Comparison of ENCODE assay signal across 34 mouse cellular contexts in genomic region chr3:130905101-130905500, GRCm38 (mm10).
DNase-seq lines count a peak whose midpoint lies in the region; ATAC-seq lines count a peak whose summit lies in the region.
"Had no signal": no experiment of that assay in that cellular context is flagged by ENCODE, and none has a peak within 500 bp of the region (broad histone marks: within the 10 kb centered on the region; RNA-seq: fewer than 3 reads in every experiment).

No protein-coding gene starts in this region.

- H3K4me3 ChIP-seq in heart, embryonic 12.5 days = no peak overlapping the region
- H3K4me3 ChIP-seq: embryonic facial prominence, embryonic 10.5 days; embryonic facial prominence, embryonic 15.5 days; forebrain, embryonic 12.5 days; hindbrain, embryonic 10.5 days; limb, embryonic 10.5 days; limb, embryonic 15.5 days; liver, embryonic 13.5 days; midbrain, embryonic 13.5 days had no signal

- H3K36me3 ChIP-seq in heart, embryonic 12.5 days = no peaks in the 10 kb centered on the region
- H3K36me3 ChIP-seq: embryonic facial prominence, embryonic 10.5 days; embryonic facial prominence, embryonic 15.5 days; forebrain, embryonic 12.5 days; G1E; hindbrain, embryonic 10.5 days; limb, embryonic 10.5 days; limb, embryonic 15.5 days; liver, embryonic 13.5 days; midbrain, embryonic 13.5 days had no signal

- 30% methylated on average over 8 of the region's 8 CpGs for WGBS in heart, embryonic 12.5 days

- H3K27ac ChIP-seq in heart, embryonic 12.5 days (ENCODE audit: poor library complexity, severe bottlenecking) = no peak overlapping the region
- H3K27ac ChIP-seq: embryonic facial prominence, embryonic 10.5 days; embryonic facial prominence, embryonic 15.5 days; forebrain, embryonic 12.5 days; hindbrain, embryonic 10.5 days; kidney, postnatal 0 days; limb, embryonic 10.5 days; limb, embryonic 15.5 days; liver, embryonic 13.5 days; macrophage; midbrain, embryonic 13.5 days; stomach, postnatal 0 days had no signal

- H3K27me3 ChIP-seq in heart, embryonic 12.5 days (replicated peaks) = no peaks in the 10 kb centered on the region
- H3K27me3 ChIP-seq: embryonic facial prominence, embryonic 15.5 days; liver, embryonic 13.5 days; midbrain, embryonic 13.5 days; Patski had no signal

- H3K9me3 ChIP-seq in heart, embryonic 12.5 days (replicated peaks) = no peaks in the 10 kb centered on the region
- H3K9me3 ChIP-seq: embryonic facial prominence, embryonic 10.5 days; embryonic facial prominence, embryonic 15.5 days; forebrain, embryonic 12.5 days; hindbrain, embryonic 10.5 days; limb, embryonic 10.5 days; limb, embryonic 15.5 days; liver, embryonic 13.5 days; midbrain, embryonic 13.5 days had no signal

- DNase-seq in heart, postnatal 14 days = no peak
- peak; percentile 55 for DNase-seq in thymus, postnatal 14 days
- DNase-seq in thymus, postnatal 4 days = no peak
- DNase-seq in thymus, postnatal 25 days = peak; percentile 40
- DNase-seq in layer of hippocampus, adult 11-12 months (ENCODE audit: low spot score) = no peak
- DNase-seq: adrenal gland, postnatal 25 days; cerebellum, adult 18-20 months; cerebellum, postnatal 25 days; forebrain, postnatal 0 days; gastrocnemius, postnatal 10 days; kidney, adult 8-10 months; kidney, postnatal 4 days; layer of hippocampus, postnatal 36 days; liver, embryonic 13.5 days; lung, adult 18-20 months; lung, postnatal 10 days; right cerebral cortex, postnatal 25 days had no signal

- 0 out of 2 replicates have a peak overlapping the region, but pooled peaks have one; percentile 1 for H3K4me2 ChIP-seq in heart, embryonic 12.5 days
- H3K4me2 ChIP-seq: embryonic facial prominence, embryonic 15.5 days; forebrain, embryonic 12.5 days; limb, embryonic 15.5 days; liver, embryonic 13.5 days; midbrain, embryonic 13.5 days had no signal

- intact Hi-C loops in heart, postnatal 14 days (cut with DNase I) = no loop called here

- no peak for ATAC-seq in heart, embryonic 12.5 days (ENCODE audit: insufficient number of reproducible peaks, low FRiP score)
- ATAC-seq in activated CD4-positive, CD25-positive, alpha-beta regulatory T cell, adult 4 months = peak; percentile 81
- no peak for ATAC-seq in monocyte, adult 5-6 weeks (replicated peaks; ENCODE audit: insufficient number of reproducible peaks, low FRiP score, low TSS enrichment, poor library complexity, severe bottlenecking)
- ATAC-seq: forebrain, postnatal 0 days; hindbrain, embryonic 16.5 days; intestine, embryonic 16.5 days; midbrain, embryonic 13.5 days; Patski had no signal

- peaks cover 29% of the 10 kb centered on the region for H3K4me1 ChIP-seq in heart, embryonic 12.5 days (replicated peaks)
- H3K4me1 ChIP-seq: forebrain, embryonic 12.5 days; liver, embryonic 13.5 days had no signal

- H3K9ac ChIP-seq in heart, embryonic 12.5 days = no peak overlapping the region
- H3K9ac ChIP-seq: embryonic facial prominence, embryonic 15.5 days; forebrain, embryonic 12.5 days; forebrain, postnatal 0 days; limb, embryonic 15.5 days; liver, embryonic 13.5 days; midbrain, embryonic 13.5 days had no signal

Comparison
In these comparisons a context has a peak if more than half of its experiments do, and no peak if none do; other contexts are left out.
1. DNase-seq: peak in thymus, postnatal 14 days (single experiment) and thymus, postnatal 25 days (single experiment); none in heart, postnatal 14 days (0 of 2), thymus, postnatal 4 days (single experiment) and layer of hippocampus, adult 11-12 months (single experiment).